Mouse (Mus musculus): ENCODE results near the gene Clock. TPM values are rescaled to one million over a fixed set of nuclear protein-coding genes. Genes with fewer than 3 reads are reported as not detected.

Clock gene
- total RNA-seq (2017), result 13.8 and 16.9 TPM in 2 replicates

DNA sequence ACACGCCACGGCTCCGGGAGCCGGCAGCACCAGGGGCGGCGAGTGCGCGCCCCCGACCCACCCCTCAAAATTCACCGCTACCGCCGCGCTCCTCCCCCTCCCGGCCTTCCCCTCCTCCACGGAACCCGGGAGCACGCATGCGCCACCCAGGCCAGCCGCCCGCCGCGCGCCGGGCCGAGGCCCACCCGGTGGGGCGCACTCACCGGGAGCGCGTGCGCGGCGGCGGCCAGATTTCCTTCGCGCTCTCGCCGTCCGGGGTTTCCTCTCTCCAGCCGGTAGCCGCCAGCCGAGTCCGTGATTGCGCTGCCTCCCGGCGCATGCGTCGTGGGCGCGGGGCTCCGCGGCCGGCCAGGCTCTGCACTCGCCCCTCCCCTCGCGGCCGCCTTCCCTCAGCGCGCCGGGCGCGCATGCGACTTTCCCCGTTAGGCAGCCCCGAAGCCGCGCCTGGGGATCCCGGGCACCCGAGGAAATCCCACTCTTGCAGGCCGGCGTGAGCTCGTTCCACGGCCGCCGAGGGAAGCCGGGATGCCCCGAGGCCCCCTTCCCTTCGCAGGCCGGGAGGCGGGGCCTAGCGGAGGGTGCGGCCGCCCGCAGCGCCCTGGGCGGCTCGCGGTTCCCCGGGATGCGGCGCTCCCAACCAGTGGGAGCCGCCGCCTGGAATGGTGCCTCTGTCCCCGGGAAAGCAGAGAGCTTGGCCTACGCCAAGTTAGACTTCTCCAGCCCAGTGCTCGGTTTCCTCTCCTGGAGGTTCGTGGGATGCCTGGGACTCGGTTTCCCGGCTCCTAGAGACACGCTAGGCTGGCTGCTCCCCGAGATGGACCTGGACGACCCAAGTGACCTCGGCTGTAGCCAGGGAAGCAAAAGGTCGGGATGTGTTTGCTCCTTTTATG, at the start of gene Clock:
Clock (minus strand) TSS at position 341 of the 890 bp plus-strand sequence.
- peak; percentile 62 to 88 for ATAC-seq (replicated peaks in 1 of 2; ENCODE audit: insufficient read depth in 1 of 2, low FRiP score in 2 of 2, low TSS enrichment in 1 of 2, low read depth in 1 of 2, poor library complexity in 2 of 2, severe bottlenecking in 2 of 2)

DNA sequence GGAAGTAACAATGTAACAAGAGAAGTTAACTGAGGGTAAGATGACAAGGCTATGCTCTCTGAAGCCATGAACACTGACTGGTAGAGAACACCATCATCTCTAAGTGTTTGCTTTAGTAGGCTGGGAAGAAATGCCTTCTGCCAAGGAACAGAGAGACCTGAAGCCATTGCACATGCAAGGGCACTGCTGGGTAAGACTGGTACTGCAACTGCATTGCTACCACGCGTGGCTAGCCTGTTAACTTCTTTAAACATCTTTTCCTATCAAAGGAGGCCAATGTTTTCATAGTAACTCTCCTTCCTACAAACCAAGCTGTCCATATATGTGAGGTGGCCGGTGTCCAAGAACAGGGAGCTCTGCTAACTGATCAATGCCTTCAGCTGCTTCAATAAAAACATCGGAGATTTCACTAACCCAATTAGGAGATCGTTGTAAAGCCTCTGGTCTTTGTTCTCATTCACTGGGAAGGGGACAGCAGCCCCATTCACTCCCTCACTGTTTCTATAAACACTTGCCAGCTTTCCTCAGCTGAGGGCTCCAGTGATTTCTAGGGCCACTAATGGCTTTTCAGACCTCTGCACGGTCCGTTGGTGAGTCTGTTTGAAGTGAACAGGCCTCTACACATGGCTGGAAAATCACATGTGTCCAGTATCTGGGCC, 47.5 kb upstream of the Clock start:
- ATAC-seq (replicated peaks in 1 of 2; ENCODE audit: insufficient read depth in 1 of 2, low FRiP score in 2 of 2, low TSS enrichment in 1 of 2, low read depth in 1 of 2, poor library complexity in 2 of 2, severe bottlenecking in 2 of 2), result no peak

DNA sequence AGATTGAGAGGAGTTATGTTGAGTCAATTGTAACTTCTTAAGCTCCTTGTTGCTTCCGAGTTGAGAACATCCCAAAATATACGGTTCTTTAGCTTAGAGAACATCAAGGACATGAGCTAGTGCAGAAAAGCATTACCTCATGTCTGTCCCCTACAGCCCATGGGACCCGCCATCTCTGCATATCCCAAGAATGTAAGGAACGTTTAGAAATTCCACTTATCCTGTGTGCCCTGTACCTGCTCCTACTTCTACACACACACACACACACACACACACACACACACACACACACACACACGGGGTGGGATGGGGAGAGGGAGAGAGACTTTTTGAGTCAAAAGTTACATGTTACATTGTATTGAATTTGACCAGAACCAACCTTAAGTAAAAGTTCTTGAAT, 46.9 kb upstream of the Clock start:
- ATAC-seq (replicated peaks in 1 of 2; ENCODE audit: insufficient read depth in 1 of 2, low FRiP score in 2 of 2, low TSS enrichment in 1 of 2, low read depth in 1 of 2, poor library complexity in 2 of 2, severe bottlenecking in 2 of 2), result no peak

DNA sequence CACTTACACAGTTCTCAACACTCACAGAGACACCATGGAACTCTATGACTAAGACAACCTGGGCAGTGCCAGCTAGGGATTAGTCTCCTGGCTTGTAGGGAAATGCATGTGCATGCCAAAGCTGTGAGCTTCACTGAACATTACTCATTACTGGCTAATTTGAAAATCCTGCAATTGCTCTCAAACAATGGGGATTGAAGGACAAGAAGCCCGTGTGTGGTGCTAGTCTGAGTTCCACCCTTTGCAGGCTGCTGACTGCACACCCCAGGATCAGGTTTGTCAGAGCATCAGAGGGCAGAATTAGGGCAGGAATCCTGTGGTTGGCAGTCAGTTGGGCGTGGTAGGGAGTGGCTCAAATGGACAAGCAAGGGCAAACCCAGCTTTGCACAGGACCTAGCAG, 41.5 kb upstream of the Clock start:
- ATAC-seq (replicated peaks in 1 of 2; ENCODE audit: insufficient read depth in 1 of 2, low FRiP score in 2 of 2, low TSS enrichment in 1 of 2, low read depth in 1 of 2, poor library complexity in 2 of 2, severe bottlenecking in 2 of 2), result no peak

DNA sequence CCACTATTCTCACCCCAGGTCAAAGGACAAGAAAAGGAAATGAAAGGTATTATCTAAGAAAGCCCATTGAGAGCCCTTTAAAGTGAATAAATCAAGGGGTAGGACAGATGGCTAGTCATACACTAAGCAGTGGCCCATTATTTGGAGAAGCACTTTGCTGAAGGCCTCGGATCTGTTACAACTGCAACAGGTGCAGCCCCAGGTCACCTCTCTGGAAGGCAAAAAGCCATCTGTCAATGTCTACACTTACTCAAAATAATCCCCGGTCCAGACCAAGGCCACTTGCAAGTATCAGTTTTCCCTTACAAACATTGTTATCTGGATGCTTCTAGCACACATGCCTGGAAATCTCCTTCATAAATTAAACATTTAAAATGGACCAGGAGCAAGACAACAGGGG, 36.3 kb upstream of the Clock start:
- ATAC-seq (replicated peaks in 1 of 2; ENCODE audit: insufficient read depth in 1 of 2, low FRiP score in 2 of 2, low TSS enrichment in 1 of 2, low read depth in 1 of 2, poor library complexity in 2 of 2, severe bottlenecking in 2 of 2), result no peak

DNA sequence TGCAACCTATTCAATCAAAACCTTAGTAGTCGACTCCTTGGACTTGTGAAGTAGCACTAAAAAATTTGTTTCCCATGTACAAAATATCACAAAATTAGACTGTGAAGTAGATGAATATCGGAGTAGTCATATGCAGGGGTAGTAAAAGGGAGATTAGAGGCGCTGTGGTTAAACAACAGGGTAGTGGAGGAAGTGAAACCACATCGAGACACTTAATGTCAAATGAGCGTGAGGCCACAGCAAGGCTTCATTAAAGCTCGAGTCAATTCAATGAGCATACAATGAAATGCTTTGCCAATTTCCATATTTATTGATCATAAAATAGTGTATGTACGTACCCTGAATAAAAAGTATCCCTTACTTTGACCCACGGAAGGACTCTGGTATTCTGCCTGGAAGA, 32.5 kb upstream of the Clock start:
- peak; percentile 65 to 85 for ATAC-seq (replicated peaks in 1 of 2; ENCODE audit: insufficient read depth in 1 of 2, low FRiP score in 2 of 2, low TSS enrichment in 1 of 2, low read depth in 1 of 2, poor library complexity in 2 of 2, severe bottlenecking in 2 of 2)

DNA sequence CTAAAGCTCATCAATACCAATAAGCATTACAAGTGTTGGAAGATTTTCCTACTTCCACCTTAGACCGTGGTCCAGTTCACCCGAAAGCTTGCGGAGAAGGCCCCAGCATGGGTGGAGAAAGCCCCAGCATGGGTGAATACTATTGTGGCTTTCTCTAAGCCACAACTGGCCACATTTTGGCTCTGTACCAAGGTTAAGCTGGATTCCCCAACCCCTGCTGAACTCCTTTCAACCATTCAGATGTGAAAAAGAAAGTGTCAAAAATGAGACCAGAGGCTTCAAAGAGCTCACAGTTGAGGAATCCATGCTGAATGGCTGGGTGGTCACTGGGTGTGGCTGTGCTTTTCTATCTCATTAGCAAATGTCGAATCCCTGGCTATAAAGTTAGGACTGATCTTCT, 29.2 kb upstream of the Clock start:
- peak; percentile 71 to 72 for ATAC-seq (replicated peaks in 1 of 2; ENCODE audit: insufficient read depth in 1 of 2, low FRiP score in 2 of 2, low TSS enrichment in 1 of 2, low read depth in 1 of 2, poor library complexity in 2 of 2, severe bottlenecking in 2 of 2)

DNA sequence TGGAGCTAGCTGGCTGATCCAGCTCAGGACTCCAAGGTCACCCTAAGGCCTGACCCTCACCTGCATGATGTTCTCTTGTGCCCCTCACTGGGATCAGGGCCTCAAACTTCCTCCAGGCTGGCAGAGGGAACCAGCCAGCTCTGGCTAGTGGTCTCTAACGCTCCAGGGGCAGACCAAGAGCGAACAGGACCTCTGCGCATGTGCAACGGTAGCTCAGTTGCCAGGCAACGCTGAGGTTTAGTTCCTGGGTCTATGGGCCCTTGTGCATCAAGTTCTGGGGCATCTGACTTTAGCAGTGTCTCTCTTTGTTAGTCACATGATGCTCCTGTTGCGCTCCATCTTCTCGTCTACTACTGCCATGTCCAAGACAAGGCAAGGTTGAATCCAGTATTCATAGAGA, 26.4 kb upstream of the Clock start, which contains the start of gene Pdcl2:
Pdcl2 (minus strand) TSS at position 204 of the 400 bp plus-strand sequence.
- no peak for ATAC-seq (replicated peaks in 1 of 2; ENCODE audit: insufficient read depth in 1 of 2, low FRiP score in 2 of 2, low TSS enrichment in 1 of 2, low read depth in 1 of 2, poor library complexity in 2 of 2, severe bottlenecking in 2 of 2)

DNA sequence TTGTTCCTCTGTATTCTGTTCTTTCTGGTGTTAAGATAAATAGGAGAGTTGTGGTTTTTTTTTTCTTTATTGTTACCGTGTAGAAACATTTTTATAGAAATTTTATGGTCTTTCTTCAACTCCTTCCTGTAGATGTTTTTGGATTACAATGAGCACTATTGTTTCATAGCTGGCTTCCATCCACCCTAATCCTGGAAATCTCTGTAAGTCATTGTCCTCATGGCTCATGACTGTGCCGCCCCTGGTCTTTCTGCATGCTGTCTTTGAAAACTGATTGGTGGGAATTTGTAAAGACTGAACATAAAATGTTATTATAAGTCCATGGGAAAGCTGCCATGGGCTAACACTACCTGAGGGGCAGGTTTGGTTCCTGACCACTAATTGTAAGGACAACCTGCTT, 22.7 kb upstream of the Clock start:
- ATAC-seq (replicated peaks in 1 of 2; ENCODE audit: insufficient read depth in 1 of 2, low FRiP score in 2 of 2, low TSS enrichment in 1 of 2, low read depth in 1 of 2, poor library complexity in 2 of 2, severe bottlenecking in 2 of 2), result no peak

DNA sequence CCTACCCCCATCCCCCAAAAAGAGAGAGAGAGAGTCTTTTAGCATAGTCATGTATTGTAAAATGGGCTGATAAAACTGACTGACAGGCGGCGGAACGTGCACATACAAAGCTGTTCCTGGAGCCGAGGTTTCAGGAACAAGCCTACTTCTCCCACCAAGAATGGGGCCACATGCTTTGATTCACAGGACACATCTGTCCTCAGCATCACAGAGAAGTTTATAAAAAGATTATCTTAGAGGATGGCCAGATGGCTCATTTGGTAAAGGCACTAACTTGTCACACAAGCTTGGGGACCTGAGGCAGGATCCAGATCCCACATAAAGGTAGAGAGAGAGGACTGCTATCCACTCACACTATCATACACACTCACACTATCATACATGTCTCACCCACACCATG, 20.5 kb upstream of the Clock start:
- no peak for ATAC-seq (replicated peaks in 1 of 2; ENCODE audit: insufficient read depth in 1 of 2, low FRiP score in 2 of 2, low TSS enrichment in 1 of 2, low read depth in 1 of 2, poor library complexity in 2 of 2, severe bottlenecking in 2 of 2)

DNA sequence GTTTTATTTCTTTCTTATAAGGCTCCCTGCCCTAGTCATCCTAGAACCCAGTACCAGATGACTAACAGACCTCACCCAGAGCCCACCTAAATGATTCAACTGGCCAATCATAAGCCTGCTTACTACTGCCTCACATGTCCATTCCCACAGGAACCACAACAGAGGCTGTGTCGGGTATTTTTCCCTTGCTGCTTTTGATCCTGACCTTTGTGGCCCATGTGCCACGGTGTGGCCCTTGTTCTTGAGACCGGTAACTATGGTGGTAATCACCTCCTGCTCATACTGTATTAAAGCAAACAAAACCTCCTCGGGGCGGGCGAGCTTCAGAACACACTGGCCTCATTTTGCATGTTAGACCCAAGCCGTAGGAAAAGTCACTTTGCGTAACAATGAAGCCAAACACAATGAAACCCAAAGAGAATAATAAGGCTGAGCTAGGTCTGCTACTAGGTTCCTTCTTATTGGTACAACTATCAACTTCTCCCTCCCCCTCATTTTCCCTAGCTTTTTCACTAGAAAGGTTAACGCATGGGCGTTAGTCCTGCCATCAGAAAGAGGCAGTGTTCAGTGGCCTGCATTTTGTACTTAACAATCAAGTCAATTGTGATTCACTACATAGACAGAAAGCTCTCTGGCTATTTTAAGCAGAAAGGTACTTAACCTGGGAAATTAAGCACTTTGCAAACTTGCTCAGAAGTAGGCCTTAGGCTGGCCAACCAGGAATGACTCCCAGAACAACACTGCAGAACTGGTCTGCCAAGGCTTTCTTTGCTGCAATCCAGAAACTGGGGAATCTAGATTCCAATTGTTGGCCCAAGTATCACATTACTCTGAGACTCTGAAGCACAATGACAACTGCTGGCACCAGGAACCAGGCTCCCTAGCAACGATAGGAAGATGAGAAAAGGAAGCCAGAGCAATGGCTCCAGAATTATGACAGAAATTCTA, 16.9 kb upstream of the Clock start:
- ATAC-seq (replicated peaks in 1 of 2; ENCODE audit: insufficient read depth in 1 of 2, low FRiP score in 2 of 2, low TSS enrichment in 1 of 2, low read depth in 1 of 2, poor library complexity in 2 of 2, severe bottlenecking in 2 of 2), result no peak

DNA sequence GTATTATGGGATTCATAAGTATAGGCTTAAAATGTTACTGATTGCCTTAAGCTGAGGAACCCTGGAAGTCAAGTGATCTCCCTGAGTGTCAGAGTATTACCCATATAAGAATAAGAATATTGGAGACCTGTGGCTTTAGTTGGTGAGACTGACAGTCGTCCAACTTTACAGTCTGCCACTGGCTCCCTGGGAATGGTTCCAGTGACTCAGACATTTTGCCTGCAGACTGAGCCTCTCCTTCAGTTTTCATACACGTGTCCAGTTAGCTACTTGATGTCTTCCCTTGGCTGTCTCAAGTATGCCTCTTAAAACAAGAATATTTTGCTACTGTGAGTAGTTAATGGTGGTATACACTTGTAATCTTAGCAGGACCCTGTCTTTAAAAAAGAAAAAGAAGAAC, 3.6 kb upstream of the Clock start:
- ATAC-seq (replicated peaks in 1 of 2; ENCODE audit: insufficient read depth in 1 of 2, low FRiP score in 2 of 2, low TSS enrichment in 1 of 2, low read depth in 1 of 2, poor library complexity in 2 of 2, severe bottlenecking in 2 of 2), result no peak

DNA sequence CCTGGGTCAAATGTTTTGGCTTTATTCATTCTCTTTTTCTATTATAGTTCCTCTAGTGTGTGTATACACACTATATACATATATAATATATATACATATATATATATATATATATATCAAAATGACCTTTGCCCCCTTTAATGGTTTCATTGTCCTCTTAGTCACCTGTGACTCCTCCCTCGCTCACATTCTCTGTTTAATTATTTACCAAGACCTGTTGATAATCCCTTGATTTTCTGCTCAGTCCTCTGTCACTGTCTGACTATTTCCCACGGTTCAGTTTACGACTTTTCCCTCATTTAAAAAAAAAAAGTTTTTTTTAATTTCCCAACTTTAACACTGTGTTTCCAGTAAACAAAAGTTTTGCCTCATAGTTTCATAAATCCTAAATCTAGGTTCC, 1.7 kb upstream of the Clock start:
- no peak for ATAC-seq (replicated peaks in 1 of 2; ENCODE audit: insufficient read depth in 1 of 2, low FRiP score in 2 of 2, low TSS enrichment in 1 of 2, low read depth in 1 of 2, poor library complexity in 2 of 2, severe bottlenecking in 2 of 2)

DNA sequence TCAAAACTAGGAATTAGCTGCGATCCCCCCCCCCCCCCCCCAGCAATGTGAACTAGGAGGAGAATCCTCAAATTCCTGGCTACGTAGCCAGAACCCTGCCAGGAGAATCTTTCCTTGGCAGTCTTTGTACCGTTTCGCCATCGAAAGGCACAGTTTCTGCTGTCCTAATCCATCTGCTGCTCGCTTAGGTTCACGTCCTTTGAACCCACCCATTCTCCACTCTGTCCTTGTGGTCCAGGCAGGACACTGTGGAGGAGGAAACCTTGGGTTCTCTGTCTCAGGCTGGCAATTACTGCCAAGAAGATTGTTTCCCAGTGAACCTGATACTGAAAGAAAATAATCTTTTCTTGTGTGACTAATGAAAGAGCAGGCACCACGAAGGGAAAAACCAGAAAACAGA, 1.0 kb upstream of the Clock start:
- ATAC-seq (replicated peaks in 1 of 2; ENCODE audit: insufficient read depth in 1 of 2, low FRiP score in 2 of 2, low TSS enrichment in 1 of 2, low read depth in 1 of 2, poor library complexity in 2 of 2, severe bottlenecking in 2 of 2), result no peak

DNA sequence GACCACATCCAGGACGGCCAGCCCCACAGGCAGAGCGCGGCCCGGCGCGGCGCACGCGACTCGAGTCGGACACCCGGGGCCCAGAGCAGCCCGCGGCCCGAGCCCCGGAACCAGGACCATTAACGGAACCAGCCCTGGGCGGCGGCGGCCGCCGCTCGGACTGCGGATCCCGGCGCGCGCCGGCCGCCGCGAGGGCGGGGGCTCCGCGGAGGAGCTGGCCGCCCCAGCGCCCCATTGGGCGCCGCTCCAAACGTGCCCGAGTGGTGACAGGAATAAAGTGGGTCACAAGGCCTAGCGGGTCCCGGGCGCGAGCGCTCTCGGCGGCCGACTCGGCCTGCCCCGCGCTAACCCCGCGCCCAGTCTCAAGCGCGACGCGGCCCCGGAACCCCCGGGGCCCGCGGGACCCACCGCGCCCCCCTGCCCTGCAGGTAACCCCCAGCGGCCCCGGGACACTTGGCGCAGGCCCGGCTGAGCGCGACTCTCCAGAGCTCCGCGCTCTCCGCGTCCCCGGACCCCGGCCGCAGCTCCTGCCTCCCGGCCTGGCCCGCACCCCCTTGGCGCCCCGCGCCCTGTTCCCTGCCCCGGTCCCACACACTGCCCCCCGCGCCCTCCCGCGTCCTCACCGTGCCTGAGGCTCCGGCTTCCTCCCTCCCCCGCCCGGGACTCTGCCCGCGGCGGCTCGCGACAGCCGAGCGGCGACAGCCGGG, 694 bp downstream of the Clock start:
- peak; percentile 25 to 67; a peak in 2 of 4 replicates for ATAC-seq (replicated peaks in 1 of 2; ENCODE audit: insufficient read depth in 1 of 2, low FRiP score in 2 of 2, low TSS enrichment in 1 of 2, low read depth in 1 of 2, poor library complexity in 2 of 2, severe bottlenecking in 2 of 2)

DNA sequence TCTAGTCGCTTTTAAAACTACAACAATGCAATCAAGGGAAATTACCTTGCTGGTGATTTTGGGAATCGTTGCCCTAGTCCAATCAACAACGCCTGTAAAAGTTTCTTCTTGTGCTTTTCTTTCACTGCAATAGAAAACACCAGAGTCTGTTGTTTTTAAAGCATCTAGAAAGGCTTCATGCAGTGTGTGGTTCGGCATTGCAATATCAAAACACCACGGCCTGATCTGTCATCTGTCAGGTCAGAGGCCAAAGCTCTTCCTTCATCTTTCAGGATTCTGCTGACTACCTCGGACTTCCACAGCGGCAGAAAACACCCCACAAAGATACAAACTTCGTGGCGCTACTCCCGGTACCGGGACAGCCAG, 1.2 kb downstream of the Clock start:
- ATAC-seq (replicated peaks in 1 of 2; ENCODE audit: insufficient read depth in 1 of 2, low FRiP score in 2 of 2, low TSS enrichment in 1 of 2, low read depth in 1 of 2, poor library complexity in 2 of 2, severe bottlenecking in 2 of 2), result no peak

DNA sequence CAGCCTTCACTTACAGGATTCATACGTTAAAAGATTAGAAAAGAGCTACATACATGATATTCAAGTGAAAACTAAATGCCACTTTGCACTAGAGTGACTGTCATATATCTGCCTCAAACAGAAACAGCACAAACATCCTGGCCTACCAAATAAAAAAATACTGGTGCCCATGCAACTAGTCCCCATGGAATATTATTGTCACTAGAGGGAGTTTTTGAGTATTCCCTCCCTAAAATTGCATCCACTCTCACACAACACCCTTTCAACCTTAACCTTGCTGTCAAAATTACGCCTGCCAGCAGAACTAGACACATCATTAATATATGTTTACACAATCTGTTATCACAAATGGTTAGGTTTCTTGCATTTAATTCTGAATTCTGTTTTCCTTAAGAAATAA, 2.6 kb downstream of the Clock start:
- ATAC-seq (replicated peaks in 1 of 2; ENCODE audit: insufficient read depth in 1 of 2, low FRiP score in 2 of 2, low TSS enrichment in 1 of 2, low read depth in 1 of 2, poor library complexity in 2 of 2, severe bottlenecking in 2 of 2), result no peak
